Mouse (Mus musculus): ENCODE measurements around the gene Slc35c1. TPM values are rescaled to one million over a fixed set of nuclear protein-coding genes. Genes with fewer than 3 reads are reported as not detected.

Gene Slc35c1
- 9.2 and 9.6 TPM in 2 replicates for polyA plus RNA-seq (2012; rRNA removed)

GRCm38 (mm10) chr2:92459921-92460707 lies at the start of gene Slc35c1:
Gene Slc35c1, minus strand, starts transcription at chr2:92460538.

GRCm38 (mm10) chr2:92433578-92434374 lies 26.6 kb downstream of the Slc35c1 start, which contains the start of gene Cry2:
Gene Cry2, minus strand, starts transcription at chr2:92434043.

Other genes with a start within 250 kb of the Slc35c1 start
- gene Pex16, start 85.9 kb downstream of the Slc35c1 start, polyA plus RNA-seq (2012; rRNA removed): 40.6 and 42.0 TPM in 2 replicates
- 7.0 and 9.7 TPM in 2 replicates for gene Large2, start 85.7 kb downstream of the Slc35c1 start, polyA plus RNA-seq (2012; rRNA removed)
- gene 1700029I15Rik, start 78.0 kb downstream of the Slc35c1 start, polyA plus RNA-seq (2012; rRNA removed): 2.5 and 2.9 TPM in 2 replicates
- gene Mapk8ip1, start 59.3 kb downstream of the Slc35c1 start, polyA plus RNA-seq (2012; rRNA removed): 2.2 and 2.3 TPM in 2 replicates
- 10.8 and 14.1 TPM in 2 replicates for gene Cry2, start 26.5 kb downstream of the Slc35c1 start, polyA plus RNA-seq (2012; rRNA removed)
- gene Chst1, start 139.2 kb upstream of the Slc35c1 start, polyA plus RNA-seq (2012; rRNA removed): 0.14 and 0.22 TPM in 2 replicates